Mouse (Mus musculus): Measurements from ENCODE around the gene Ugt1a9.

GRCm38 (mm10) chr1:88055088-88055487 is 15.5 kb upstream of the Ugt1a9 start, which contains the start of gene Ugt1a10:
- TF ChIP-seq CTCF (IDR thresholded peaks at IDR 0.05; ENCODE audit: low read depth) (no peak), EP300 (IDR thresholded peaks at IDR 0.05; ENCODE audit: low read depth) (no peak)

All from liver, embryonic 14.5 days (tissue).